Mouse (Mus musculus) ES-Bruce4 (cell line): ENCODE results near the gene Vat1.
A peak's percentile ranks its signal among the peaks of the same experiment; 100 is the strongest.

Experiments used
- CTCF ChIP-seq: IDR thresholded peaks from one replicate; pipeline ENCODE4 v1.8.1; 2011; ENCODE audit warnings: low read depth, low read length
- EP300 ChIP-seq: IDR thresholded peaks from 2 replicates; pipeline ENCODE4 v1.6.1; 2011; ENCODE audit warnings: low read depth, low read length; ENCODE audit not compliant: insufficient read depth
- POLR2A ChIP-seq: IDR thresholded peaks from one replicate; pipeline ENCODE4 v1.8.1; 2011; ENCODE audit warnings: low read length; ENCODE audit not compliant: insufficient read depth

- TF ChIP-seq POLR2A (no peak), CTCF (no peak), EP300 (0 out of 2 replicates have a peak, but pooled peaks have one; percentile 39)
These were observed 1.6 kb downstream of the Vat1 start, which contains the start of gene Rnd2 for GRCm38 (mm10) chr11:101464211-101465100.
